In genomic region chr10:8885201-8885600, GRCm38 (mm10) we compare ENCODE assay signal across 9 mouse cellular contexts. TPM values are rescaled to one million over a fixed set of nuclear protein-coding genes. Genes with fewer than 3 reads are reported as not detected.
DNase-seq lines count a peak whose midpoint lies in the region; ATAC-seq lines count a peak whose summit lies in the region.
"Had no signal": no experiment of that assay in that cellular context is flagged by ENCODE, and none has a peak within 500 bp of the region (broad histone marks: within the 10 kb centered on the region; RNA-seq: fewer than 3 reads in every experiment).

No protein-coding gene starts in this region.

- peak overlapping the region; percentile 86 for H3K9ac ChIP-seq in heart, embryonic 11.5 days (ENCODE audit: low read depth, low read length)
- peak overlapping the region; percentile 41; the same call in 1 of the 2 replicates for H3K9ac ChIP-seq in midbrain, embryonic 15.5 days

- no peaks in the 10 kb centered on the region for H3K9me3 ChIP-seq in heart, embryonic 11.5 days (replicated peaks; ENCODE audit: control insufficient read depth, low read length)
- no peaks in the 10 kb centered on the region for H3K9me3 ChIP-seq in forebrain, embryonic 10.5 days
- H3K9me3 ChIP-seq in limb, embryonic 10.5 days (replicated peaks): no peaks in the 10 kb centered on the region
- H3K9me3 ChIP-seq in midbrain, embryonic 15.5 days: no peaks in the 10 kb centered on the region

- H3K36me3 ChIP-seq in heart, embryonic 11.5 days (ENCODE audit: control insufficient read depth, insufficient read depth, low read length): no peaks in the 10 kb centered on the region
- H3K36me3 ChIP-seq in forebrain, embryonic 10.5 days (replicated peaks): no peaks in the 10 kb centered on the region
- H3K36me3 ChIP-seq in limb, embryonic 10.5 days: peaks cover 7% of the 10 kb centered on the region
- no peaks in the 10 kb centered on the region for H3K36me3 ChIP-seq in midbrain, embryonic 15.5 days (replicated peaks)

- 2% methylated on average over 11 of the region's 11 CpGs for WGBS in heart, embryonic 11.5 days (ENCODE audit: insufficient replicate concordance)
- WGBS in forebrain, embryonic 10.5 days: 5% methylated on average over 11 of the region's 11 CpGs
- 1% methylated on average over 11 of the region's 11 CpGs for WGBS in limb, embryonic 10.5 days
- WGBS in midbrain, embryonic 15.5 days: 3% methylated on average over 11 of the region's 11 CpGs

- H3K4me2 ChIP-seq in heart, embryonic 11.5 days: peak overlapping the region; percentile 77
- H3K4me2 ChIP-seq in midbrain, embryonic 15.5 days: peak overlapping the region; percentile 97

- intact Hi-C loops in heart, postnatal 36 days (cut with DNase I): loop anchor here (10.0 kb wide), 1 partner anchor 50 kb away; no protein-coding TSS in a partner anchor

- no peaks in the 10 kb centered on the region for H3K27me3 ChIP-seq in heart, embryonic 11.5 days (ENCODE audit: control insufficient read depth, insufficient read depth, low read length)
- H3K27me3 ChIP-seq in forebrain, embryonic 10.5 days (ENCODE audit: poor library complexity, severe bottlenecking): peaks cover 52% of the 10 kb centered on the region
- H3K27me3 ChIP-seq in limb, embryonic 10.5 days (ENCODE audit: low read depth, poor library complexity, severe bottlenecking): no peaks in the 10 kb centered on the region
- H3K27me3 ChIP-seq in midbrain, embryonic 15.5 days (replicated peaks): peaks cover 4% of the 10 kb centered on the region; the same call in 1 of the 2 replicates
- H3K27me3 ChIP-seq: CH12.LX had no signal

- peak overlapping the region; percentile 97 for H3K27ac ChIP-seq in heart, embryonic 11.5 days (ENCODE audit: low read depth, low read length)
- peak overlapping the region; percentile 97 for H3K27ac ChIP-seq in forebrain, embryonic 10.5 days
- peak overlapping the region; percentile 99 for H3K27ac ChIP-seq in limb, embryonic 10.5 days
- H3K27ac ChIP-seq in midbrain, embryonic 15.5 days: peak overlapping the region; percentile 86; the same call in 1 of the 2 replicates

- peaks cover 20% of the 10 kb centered on the region for H3K4me1 ChIP-seq in heart, embryonic 11.5 days (ENCODE audit: control insufficient read depth, insufficient read depth, low read length)
- H3K4me1 ChIP-seq in forebrain, embryonic 10.5 days: peaks cover 69% of the 10 kb centered on the region
- peaks cover 62% of the 10 kb centered on the region for H3K4me1 ChIP-seq in limb, embryonic 10.5 days
- H3K4me1 ChIP-seq in midbrain, embryonic 15.5 days: peaks cover 20% of the 10 kb centered on the region

- H3K4me3 ChIP-seq in heart, embryonic 11.5 days (ENCODE audit: low read depth, low read length): peak overlapping the region; percentile 81
- H3K4me3 ChIP-seq in forebrain, embryonic 10.5 days: peak overlapping the region; percentile 75
- H3K4me3 ChIP-seq in limb, embryonic 10.5 days: peak overlapping the region; percentile 73
- H3K4me3 ChIP-seq in midbrain, embryonic 15.5 days: peak overlapping the region; percentile 59

- no peak for ATAC-seq in heart, embryonic 11.5 days (replicated peaks; ENCODE audit: insufficient number of reproducible peaks, low FRiP score, low TSS enrichment)
- no peak for ATAC-seq in midbrain, embryonic 15.5 days (replicated peaks)

- DNase-seq in heart, postnatal 36 days: no peak
- peak; percentile 34 for DNase-seq in forebrain, embryonic 10.5 days (ENCODE audit: extremely low spot score, low spot score)
- DNase-seq in limb, embryonic 10.5 days (ENCODE audit: low spot score): no peak
- DNase-seq in adrenal gland, postnatal 4 days (ENCODE audit: low spot score in 2 of 2): no peak
- no peak for DNase-seq in left cerebral cortex, adult 9 months (ENCODE audit: low spot score in 2 of 2)
- DNase-seq in spleen, postnatal 4 days (ENCODE audit: low spot score in 2 of 2): no peak

RNA-seq across cellular contexts. Expression of gene Sash1, which starts 0.7 kb away (rescaled TPM):
- 2.2 and 3.6 TPM in 2 replicates for polyA plus RNA-seq in heart, embryonic 11.5 days (2014; fragmentation: Nextera tagmentation; extraction: Ambion mirVana)
- 10 to 100 TPM; 26.6 to 29.8 TPM for total RNA-seq in heart, postnatal 36 days (2021)
- 2.6 and 2.8 TPM in 2 replicates for polyA plus RNA-seq in forebrain, embryonic 10.5 days (2016; fragmentation: Nextera tagmentation; extraction: Ambion mirVana)
- 4.3 and 4.7 TPM in 2 replicates for polyA plus RNA-seq in limb, embryonic 10.5 days (2016; fragmentation: Nextera tagmentation; extraction: Ambion mirVana)
- 3.1 and 3.3 TPM in 2 replicates for polyA plus RNA-seq in midbrain, embryonic 15.5 days (2015; fragmentation: Nextera tagmentation; extraction: Ambion mirVana)
- total RNA-seq in adrenal gland, postnatal 4 days (2021): 10 to 100 TPM; 71.2 to 74.2 TPM
